Mouse (Mus musculus): ENCODE measurements at regions not wholly inside any gene's neighbourhood (a gene's known extent, or its start where the extent isn't known, plus 50 kb on each side); places are given as distances from the start of the nearest gene placed in this dataset.

DNA sequence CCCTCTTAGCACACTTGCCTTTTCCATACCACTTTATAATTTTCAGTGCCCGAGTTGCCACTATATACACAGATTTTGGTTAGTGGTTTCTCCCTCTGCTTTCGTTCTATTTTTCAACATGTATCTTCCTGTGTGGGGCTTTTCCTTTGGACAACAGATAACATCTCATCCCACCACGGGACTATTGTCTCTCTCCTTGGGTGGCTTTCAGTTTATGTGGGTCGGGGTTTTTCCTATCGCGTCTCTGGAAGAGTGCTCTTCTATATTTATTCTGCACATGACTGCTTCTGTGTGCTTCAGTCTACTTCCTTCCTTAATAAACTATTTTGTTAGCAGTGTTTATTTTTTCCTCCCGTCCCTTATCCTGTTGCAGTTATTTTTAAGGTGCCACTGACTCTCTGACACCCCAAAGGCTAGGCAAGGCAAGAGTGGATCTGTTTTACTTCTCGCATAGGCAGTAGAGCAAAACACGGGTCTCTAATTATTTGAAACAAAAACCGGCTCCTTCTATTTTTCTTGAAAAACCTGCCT lies 105.4 kb downstream of the Tmco5 start:
- no peak overlapping the region for H3K4me2 ChIP-seq
- H3K9ac ChIP-seq = no peak overlapping the region
- 64% methylated on average over 10 of the region's 10 CpGs for WGBS
- no peaks in the 10 kb centered on the region for H3K9me3 ChIP-seq
- no peaks in the 10 kb centered on the region for H3K36me3 ChIP-seq
- H3K4me3 ChIP-seq = no peak overlapping the region
- no peak for ATAC-seq (ENCODE audit: insufficient number of reproducible peaks, low FRiP score, low TSS enrichment, low read depth)
- no peak overlapping the region for H3K27ac ChIP-seq
- no peaks in the 10 kb centered on the region for H3K27me3 ChIP-seq
- peaks cover 6% of the 10 kb centered on the region for H3K4me1 ChIP-seq

DNA sequence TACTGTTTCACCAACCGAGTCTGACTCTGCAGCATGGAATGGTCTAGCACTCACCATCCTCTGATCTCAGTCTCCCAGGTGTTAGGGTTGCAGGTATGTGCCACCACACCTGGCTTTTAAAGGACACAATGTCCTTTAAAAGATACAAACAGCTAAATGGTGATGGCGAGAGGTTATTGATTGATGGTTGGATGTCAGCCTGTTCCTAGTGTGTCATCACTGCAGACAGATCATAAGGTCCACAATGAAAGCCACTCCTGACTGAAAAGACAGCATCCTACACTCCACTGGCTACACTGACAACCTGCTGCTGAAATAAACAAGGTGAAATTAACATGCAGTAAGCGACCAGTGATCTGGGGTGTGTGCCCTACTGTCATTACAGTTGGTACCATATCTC lies 106.1 kb downstream of the Tmco5 start:
- Histone ChIP-seq H3K9me3 (no peaks in the 10 kb centered on the region), H3K36me3 (no peaks in the 10 kb centered on the region), H3K9ac (no peak overlapping the region), H3K4me2 (no peak overlapping the region), H3K27ac (no peak overlapping the region), H3K4me1 (peaks cover 4% of the 10 kb centered on the region), H3K27me3 (no peaks in the 10 kb centered on the region), H3K4me3 (no peak overlapping the region)
- 73% methylated on average over 3 of the region's 3 CpGs for WGBS
- ATAC-seq (ENCODE audit: insufficient number of reproducible peaks, low FRiP score, low TSS enrichment, low read depth) = no peak

DNA sequence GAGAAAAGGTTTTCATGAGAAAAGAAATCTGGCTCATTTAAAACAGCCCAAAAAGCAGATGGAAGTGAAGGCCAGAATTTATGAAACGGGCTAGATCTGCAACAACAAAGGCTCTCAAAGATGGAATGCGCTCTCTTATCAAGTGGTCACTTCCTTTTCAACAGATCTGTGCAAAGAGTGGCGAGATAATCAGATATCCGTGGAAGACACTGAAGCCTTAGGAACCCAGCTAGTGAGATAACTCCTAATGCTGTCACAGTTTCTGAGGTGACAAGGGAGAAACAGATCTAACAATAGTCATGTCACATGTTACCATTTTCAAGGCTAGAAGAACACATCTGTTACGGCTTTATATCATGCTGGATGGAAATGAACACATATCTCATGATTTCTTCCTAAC lies 107.1 kb downstream of the Tmco5 start:
- Histone ChIP-seq H3K4me1 (no peaks in the 10 kb centered on the region; the same call in 1 of the 2 replicates), H3K27me3 (no peaks in the 10 kb centered on the region), H3K27ac (no peak overlapping the region), H3K9ac (no peak overlapping the region), H3K4me3 (no peak overlapping the region), H3K4me2 (no peak overlapping the region), H3K9me3 (no peaks in the 10 kb centered on the region), H3K36me3 (no peaks in the 10 kb centered on the region)
- ATAC-seq (ENCODE audit: insufficient number of reproducible peaks, low FRiP score, low TSS enrichment, low read depth) = no peak
- WGBS = 63% methylated on average over 5 of the region's 5 CpGs

DNA sequence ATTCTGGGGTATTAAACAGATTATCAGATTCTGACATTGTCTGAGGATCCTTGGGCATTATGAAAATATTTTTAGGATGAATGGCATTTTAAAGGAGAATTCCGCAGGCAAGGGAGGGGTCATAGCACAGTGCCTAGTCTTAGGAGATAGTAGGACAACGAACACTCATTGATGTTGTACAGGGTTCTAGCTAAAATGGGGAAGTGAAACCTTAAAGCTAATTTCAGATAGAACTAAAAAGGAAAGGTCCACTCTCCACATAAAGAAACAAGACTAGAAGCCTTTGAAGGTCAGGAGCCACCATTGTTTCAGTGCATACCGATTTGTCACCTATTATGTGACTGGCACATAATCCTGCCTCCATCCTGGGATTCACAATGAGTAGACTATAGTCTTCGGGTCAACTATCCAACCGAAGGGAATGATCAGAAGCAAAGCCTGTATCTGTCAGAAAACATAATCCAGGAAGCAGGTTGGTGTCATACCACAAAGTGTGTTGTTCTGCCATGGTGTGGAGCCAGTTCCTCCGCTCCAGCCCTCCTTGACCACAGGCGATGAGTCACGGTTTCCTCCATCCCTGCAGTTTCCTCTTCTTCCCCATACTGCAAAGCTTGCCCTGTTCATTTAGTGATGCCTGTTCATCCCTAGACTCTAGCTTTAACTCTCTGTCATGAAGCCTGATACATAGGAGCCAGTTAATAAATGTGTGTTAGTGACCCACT lies 110.6 kb downstream of the Tmco5 start:
- Histone ChIP-seq H3K9me3 (no peaks in the 10 kb centered on the region), H3K27me3 (no peaks in the 10 kb centered on the region), H3K27ac (no peak overlapping the region), H3K36me3 (no peaks in the 10 kb centered on the region), H3K9ac (no peak overlapping the region), H3K4me3 (no peak overlapping the region), H3K4me2 (no peak overlapping the region), H3K4me1 (no peaks in the 10 kb centered on the region)
- no peak for ATAC-seq (ENCODE audit: insufficient number of reproducible peaks, low FRiP score, low TSS enrichment, low read depth)
- WGBS = 91% methylated on average over 8 of the region's 8 CpGs

DNA sequence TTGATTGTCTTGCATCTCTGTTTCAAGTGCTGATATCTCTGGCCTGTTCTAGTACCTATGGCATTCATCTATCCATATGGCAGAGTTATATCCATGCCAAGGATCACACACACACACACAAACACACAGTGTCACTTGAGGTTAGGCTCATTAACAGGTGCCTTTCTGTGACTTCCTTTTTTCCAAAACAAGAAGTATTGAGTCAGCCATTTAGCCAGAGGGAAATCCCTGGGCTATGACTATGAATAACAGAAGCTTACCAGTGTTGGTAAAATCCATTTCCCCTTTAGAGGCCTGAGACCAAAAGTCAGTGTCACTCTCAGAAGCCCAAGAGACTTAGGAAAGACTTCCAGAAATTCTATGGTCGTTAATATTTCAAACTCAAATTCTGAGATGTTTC lies 111.6 kb downstream of the Tmco5 start:
- Histone ChIP-seq H3K9me3 (no peaks in the 10 kb centered on the region), H3K27me3 (no peaks in the 10 kb centered on the region), H3K4me1 (no peaks in the 10 kb centered on the region), H3K9ac (no peak overlapping the region), H3K27ac (no peak overlapping the region), H3K4me2 (no peak overlapping the region), H3K36me3 (no peaks in the 10 kb centered on the region), H3K4me3 (no peak overlapping the region)
- 68% methylated on average over 1 of the region's 1 CpGs for WGBS
- no peak for ATAC-seq (ENCODE audit: insufficient number of reproducible peaks, low FRiP score, low TSS enrichment, low read depth)

DNA sequence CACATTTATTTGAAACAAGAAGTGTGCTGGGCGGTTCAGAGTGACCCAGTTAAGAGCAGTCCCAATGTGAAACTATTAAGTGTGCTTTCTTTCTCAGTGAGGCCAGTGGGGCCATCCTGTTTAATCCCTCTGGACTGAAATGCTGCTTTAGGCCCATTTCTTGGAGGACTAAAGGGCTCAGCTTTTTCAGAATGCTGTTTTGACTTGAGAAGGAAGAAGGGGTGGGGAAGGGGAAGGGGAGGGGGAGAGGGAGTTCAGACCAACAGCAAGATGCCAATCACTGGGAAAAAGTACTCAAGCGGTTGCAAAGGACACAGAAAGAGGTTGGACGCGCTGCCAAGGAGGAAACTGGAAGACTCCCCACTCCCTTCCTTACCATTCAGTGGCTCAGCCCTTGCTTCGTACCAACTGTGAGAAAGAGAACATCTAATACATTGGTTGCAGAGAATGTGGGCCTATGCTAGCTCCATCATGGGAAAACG lies 113.1 kb downstream of the Tmco5 start:
- Histone ChIP-seq H3K4me2 (no peak overlapping the region), H3K9ac (no peak overlapping the region), H3K9me3 (no peaks in the 10 kb centered on the region), H3K4me1 (no peaks in the 10 kb centered on the region), H3K4me3 (no peak overlapping the region), H3K27ac (no peak overlapping the region), H3K36me3 (no peaks in the 10 kb centered on the region), H3K27me3 (no peaks in the 10 kb centered on the region)
- WGBS = 81% methylated on average over 6 of the region's 6 CpGs
- no peak for ATAC-seq (ENCODE audit: insufficient number of reproducible peaks, low FRiP score, low TSS enrichment, low read depth)

DNA sequence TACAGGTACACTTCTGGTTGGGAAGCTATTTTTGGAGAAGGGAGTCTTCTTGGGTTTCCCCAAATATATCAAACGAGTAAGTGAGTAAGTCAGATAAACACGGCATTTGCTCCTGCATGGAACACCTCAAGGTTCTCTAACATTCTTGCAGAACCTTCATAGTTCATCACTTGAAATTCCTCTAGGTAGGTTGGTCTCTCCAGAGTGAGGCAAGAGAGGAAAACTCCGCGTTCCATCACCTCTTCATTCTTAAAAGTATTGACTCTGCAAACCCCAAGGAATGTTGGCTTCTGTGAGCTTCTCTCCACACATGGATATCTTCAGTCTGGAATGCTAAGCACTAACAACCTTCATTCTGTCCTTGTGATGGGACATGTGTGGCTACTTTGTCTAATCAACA lies 115.2 kb downstream of the Tmco5 start:
- no peak overlapping the region for H3K9ac ChIP-seq
- H3K9me3 ChIP-seq = no peaks in the 10 kb centered on the region
- H3K4me3 ChIP-seq = no peak overlapping the region
- no peak overlapping the region for H3K4me2 ChIP-seq
- no peak for ATAC-seq (ENCODE audit: insufficient number of reproducible peaks, low FRiP score, low TSS enrichment, low read depth)
- H3K4me1 ChIP-seq = no peaks in the 10 kb centered on the region
- H3K36me3 ChIP-seq = no peaks in the 10 kb centered on the region
- H3K27ac ChIP-seq = no peak overlapping the region
- 77% methylated on average over 4 of the region's 4 CpGs for WGBS
- H3K27me3 ChIP-seq = no peaks in the 10 kb centered on the region

DNA sequence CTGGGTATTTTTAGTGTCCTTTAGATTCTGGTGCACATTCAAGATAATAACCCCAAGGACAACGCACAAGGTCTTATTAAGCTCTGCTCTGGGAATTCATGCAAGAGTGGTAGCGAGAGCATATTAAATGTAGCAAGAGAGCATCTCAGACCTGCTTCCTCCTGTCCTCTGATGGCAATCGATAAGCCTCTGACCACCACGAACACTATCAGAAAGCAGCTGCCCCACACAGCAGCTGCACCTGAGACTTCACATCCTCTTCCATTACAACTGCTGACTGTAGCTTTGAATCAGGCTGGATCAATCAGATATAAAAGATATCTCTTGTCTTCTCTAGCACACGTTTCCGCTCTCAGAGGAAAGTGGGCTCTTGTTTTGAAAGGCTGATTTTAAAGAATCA lies 117.8 kb downstream of the Tmco5 start:
- no peak overlapping the region for H3K4me3 ChIP-seq
- no peaks in the 10 kb centered on the region for H3K36me3 ChIP-seq
- no peak for ATAC-seq (ENCODE audit: insufficient number of reproducible peaks, low FRiP score, low TSS enrichment, low read depth)
- no peaks in the 10 kb centered on the region for H3K4me1 ChIP-seq
- H3K4me2 ChIP-seq = no peak overlapping the region
- no peak overlapping the region for H3K9ac ChIP-seq
- whole genome bisulfite sequencing = 83% methylated on average over 6 of the region's 6 CpGs
- H3K27ac ChIP-seq = no peak overlapping the region
- H3K9me3 ChIP-seq = no peaks in the 10 kb centered on the region
- no peaks in the 10 kb centered on the region for H3K27me3 ChIP-seq

DNA sequence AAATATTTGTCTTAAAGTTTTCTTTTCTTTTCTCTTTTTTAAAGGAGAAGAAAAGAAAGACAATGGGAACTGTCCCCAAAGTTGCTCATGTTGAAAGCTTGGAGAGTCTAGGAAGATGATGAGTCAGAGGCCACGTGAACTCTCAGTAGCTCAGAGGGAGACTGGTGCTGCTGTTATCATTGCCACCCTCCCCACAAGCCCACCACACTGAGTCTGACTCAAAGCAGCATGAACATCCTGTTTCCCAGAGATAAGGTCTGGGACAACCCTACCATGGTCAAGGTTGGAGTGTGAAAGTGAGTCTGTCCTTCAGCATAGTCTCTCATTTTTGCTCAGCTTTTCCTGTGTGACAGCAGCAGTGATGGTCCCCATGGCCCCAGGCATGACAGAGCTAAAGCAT lies 120.3 kb downstream of the Tmco5 start:
- H3K9ac ChIP-seq = no peak overlapping the region
- no peak overlapping the region for H3K4me2 ChIP-seq
- no peaks in the 10 kb centered on the region for H3K9me3 ChIP-seq
- H3K4me1 ChIP-seq = no peaks in the 10 kb centered on the region
- no peaks in the 10 kb centered on the region for H3K36me3 ChIP-seq
- no peaks in the 10 kb centered on the region for H3K27me3 ChIP-seq
- 67% methylated on average over 1 of the region's 1 CpGs for whole genome bisulfite sequencing
- no peak for ATAC-seq (ENCODE audit: insufficient number of reproducible peaks, low FRiP score, low TSS enrichment, low read depth)
- no peak overlapping the region for H3K4me3 ChIP-seq
- H3K27ac ChIP-seq = no peak overlapping the region

DNA sequence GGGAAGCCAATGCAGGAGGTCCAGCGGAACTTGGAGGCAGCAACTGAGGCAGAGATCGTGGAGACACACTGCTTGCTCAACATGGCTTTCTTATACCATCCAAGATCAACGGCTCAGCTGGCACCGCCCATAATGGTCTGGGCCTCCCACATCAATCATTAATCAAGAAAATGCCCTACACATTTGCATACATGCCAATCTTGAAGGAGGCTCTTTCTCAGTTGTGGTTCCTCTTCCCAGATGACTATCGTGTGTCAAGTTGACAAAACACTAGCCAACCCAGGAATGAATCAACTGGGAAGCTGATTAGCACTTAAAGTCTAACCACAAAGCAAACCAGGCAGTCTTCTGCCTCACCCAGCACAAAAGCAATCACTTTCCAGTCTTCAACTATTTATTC lies 121.1 kb downstream of the Tmco5 start:
- Histone ChIP-seq H3K4me3 (no peak overlapping the region), H3K27ac (no peak overlapping the region), H3K36me3 (no peaks in the 10 kb centered on the region), H3K4me2 (no peak overlapping the region), H3K27me3 (no peaks in the 10 kb centered on the region), H3K9me3 (no peaks in the 10 kb centered on the region), H3K9ac (no peak overlapping the region), H3K4me1 (no peaks in the 10 kb centered on the region)
- 85% methylated on average over 5 of the region's 5 CpGs for WGBS
- ATAC-seq (ENCODE audit: insufficient number of reproducible peaks, low FRiP score, low TSS enrichment, low read depth) = no peak

DNA sequence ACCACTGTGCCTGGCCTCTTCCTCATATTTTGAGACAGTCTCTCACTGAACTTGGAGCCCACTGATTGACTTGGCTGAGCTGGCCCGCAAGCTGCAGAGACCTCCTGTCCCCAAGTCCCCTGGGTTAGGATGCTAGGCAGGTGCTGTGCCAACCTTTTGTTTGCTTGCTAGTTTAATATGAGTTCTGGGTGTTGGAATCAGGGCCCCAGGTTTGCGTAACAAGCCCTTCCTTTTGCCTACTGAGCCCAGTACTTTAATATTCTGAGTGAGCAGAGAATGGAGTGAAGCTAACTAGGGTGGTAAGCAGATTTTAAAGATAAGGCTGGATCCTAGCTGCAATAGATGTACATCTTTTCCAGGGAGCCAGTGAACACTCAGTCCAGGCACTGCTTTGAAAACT lies 117.2 kb upstream of the Spred1 start:
- ATAC-seq (ENCODE audit: insufficient number of reproducible peaks, low FRiP score, low TSS enrichment, low read depth) = no peak
- Histone ChIP-seq H3K9ac (no peak overlapping the region), H3K4me1 (no peaks in the 10 kb centered on the region), H3K9me3 (no peaks in the 10 kb centered on the region), H3K27me3 (no peaks in the 10 kb centered on the region), H3K4me3 (no peak overlapping the region), H3K4me2 (no peak overlapping the region), H3K36me3 (no peaks in the 10 kb centered on the region), H3K27ac (no peak overlapping the region)
- 86% methylated on average over 2 of the region's 2 CpGs for WGBS

DNA sequence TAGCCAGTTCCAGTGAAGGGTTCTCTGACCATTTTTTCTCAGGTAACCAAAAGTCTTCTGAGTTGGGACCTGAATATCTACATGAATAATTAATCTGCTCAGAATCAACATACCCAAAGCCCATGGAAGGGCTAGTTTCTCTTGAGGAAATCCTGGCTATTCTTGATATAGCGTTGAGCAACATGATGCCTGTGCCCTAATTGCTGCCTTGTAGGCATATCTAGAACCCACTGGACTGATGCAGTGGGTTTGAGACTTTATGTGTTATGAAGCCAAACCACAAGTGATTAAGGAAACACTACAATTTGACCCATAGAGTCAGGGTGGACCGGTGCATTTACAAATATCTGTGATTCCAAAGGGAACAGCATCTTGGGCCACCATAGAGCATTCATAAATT lies 114.3 kb upstream of the Spred1 start:
- H3K4me3 ChIP-seq = no peak overlapping the region
- no peak overlapping the region for H3K4me2 ChIP-seq
- H3K9me3 ChIP-seq = no peaks in the 10 kb centered on the region
- no peaks in the 10 kb centered on the region for H3K36me3 ChIP-seq
- WGBS = 85% methylated on average over 2 of the region's 2 CpGs
- no peaks in the 10 kb centered on the region for H3K27me3 ChIP-seq
- ATAC-seq (ENCODE audit: insufficient number of reproducible peaks, low FRiP score, low TSS enrichment, low read depth) = no peak
- no peak overlapping the region for H3K9ac ChIP-seq
- H3K27ac ChIP-seq = no peak overlapping the region
- no peaks in the 10 kb centered on the region for H3K4me1 ChIP-seq

DNA sequence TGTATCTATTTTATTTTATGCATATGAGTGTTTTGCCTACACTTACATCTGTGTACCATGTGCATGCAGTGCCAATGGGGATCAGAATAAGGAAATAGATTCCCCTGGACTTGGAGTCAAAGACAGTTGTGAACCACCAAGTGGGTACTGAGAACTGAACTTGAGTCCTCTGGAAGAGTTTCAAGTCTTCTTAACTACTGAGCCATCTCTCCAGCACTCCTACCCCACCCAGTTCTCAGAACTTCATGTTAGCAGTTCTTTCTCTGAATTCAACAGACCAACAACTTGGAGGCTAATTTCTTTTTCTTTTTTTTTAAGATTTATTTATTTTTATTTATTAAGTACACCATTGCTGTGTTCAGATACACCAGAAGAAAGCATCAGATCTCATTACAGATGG lies 112.3 kb upstream of the Spred1 start:
- H3K27me3 ChIP-seq = no peaks in the 10 kb centered on the region
- H3K27ac ChIP-seq = no peak overlapping the region
- H3K36me3 ChIP-seq = no peaks in the 10 kb centered on the region
- no peaks in the 10 kb centered on the region for H3K9me3 ChIP-seq
- no peak overlapping the region for H3K4me2 ChIP-seq
- ATAC-seq (ENCODE audit: insufficient number of reproducible peaks, low FRiP score, low TSS enrichment, low read depth) = no peak
- no peaks in the 10 kb centered on the region for H3K4me1 ChIP-seq
- no peak overlapping the region for H3K9ac ChIP-seq
- H3K4me3 ChIP-seq = no peak overlapping the region

Data from limb, embryonic 15.5 days (tissue).